Mouse (Mus musculus) hindbrain, embryonic 12.5 days (tissue): ENCODE results near the gene Polr2g. TPM values are rescaled to one million over a fixed set of nuclear protein-coding genes. Genes with fewer than 3 reads are reported as not detected.

Experiments used
- ATAC-seq: fragments of 200-750 bp; cut with Nextera tagmentation; 2 replicates; pipeline ENCODE4 v1.8.0; 2017; ENCODE audit warnings: moderate TSS enrichment; ENCODE audit not compliant: low FRiP score
- H3K27ac ChIP-seq: fragments of 300-500 bp; sonication (generic); 2 replicates; pipeline ENCODE4 v1.5.1; 2016; ENCODE audit warnings: mild to moderate bottlenecking
- H3K27me3 ChIP-seq: fragments of 300-500 bp; sonication (generic); 2 replicates; pipeline ENCODE4 v1.6.1; 2016; ENCODE audit warnings: mild to moderate bottlenecking
- H3K36me3 ChIP-seq: fragments of 300-500 bp; sonication (generic); 2 replicates; pipeline ENCODE4 v1.6.1; 2016; ENCODE audit warnings: mild to moderate bottlenecking
- H3K4me1 ChIP-seq: fragments of 300-500 bp; sonication (generic); 2 replicates; pipeline ENCODE4 v1.6.1; 2016
- H3K4me2 ChIP-seq: fragments of 300-500 bp; sonication (generic); replicated peaks from 2 replicates; pipeline ENCODE4 v1.6.1; 2016; ENCODE audit warnings: mild to moderate bottlenecking
- H3K4me3 ChIP-seq: fragments of 300-500 bp; sonication (generic); 2 replicates; pipeline ENCODE4 v1.5.1; 2016; ENCODE audit warnings: mild to moderate bottlenecking
- H3K9ac ChIP-seq: fragments of 300-500 bp; sonication (generic); 2 replicates; pipeline ENCODE4 v1.6.1; 2016; ENCODE audit warnings: mild to moderate bottlenecking, moderate library complexity
- H3K9me3 ChIP-seq: fragments of 300-500 bp; sonication (generic); replicated peaks from 2 replicates; pipeline ENCODE4 v1.6.1; 2016; ENCODE audit warnings: mild to moderate bottlenecking
- WGBS: fragments of 180-500 bp; shearing (Covaris S2); methylation state at CpG from one replicate; pipeline ENCODE4 v1.1.7; 2016; 5-methylcytosine and 5-hydroxymethylcytosine counted together
- polyA plus RNA-seq: library from polyadenylated mRNA; unstranded; fragments of >200 nt; fragmentation: Nextera tagmentation; extraction: Ambion mirVana; gene quantifications from 2 replicates; pipeline ENCODE4 v1.2.1, GENCODE M21; 2016

Gene Polr2g
- polyA plus RNA-seq, 1 experiment from 2014 or later, result 149 TPM

DNA sequence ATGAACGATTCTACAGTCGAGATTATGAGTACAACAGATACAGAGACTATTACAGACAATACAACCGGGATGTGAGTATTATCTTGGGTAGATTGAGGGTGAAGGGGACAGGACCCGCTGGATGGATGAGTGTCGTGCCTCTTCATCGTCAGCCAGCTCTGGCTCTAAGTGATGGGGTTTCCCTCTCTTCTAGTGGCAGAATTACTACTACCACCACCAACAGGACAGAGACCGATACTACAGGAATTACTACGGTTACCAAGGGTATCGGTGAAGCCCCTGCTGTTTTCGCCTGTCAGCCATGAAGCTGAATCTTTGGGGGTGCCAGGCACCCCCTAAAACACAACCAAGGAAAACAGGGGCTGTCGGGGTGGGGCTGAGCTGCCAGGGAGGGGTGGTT is 32.9 kb upstream of the Polr2g start:
- H3K4me1 ChIP-seq, result 0 out of 2 replicates have a peak, but pooled peaks cover 1% of the 10 kb centered on the region
- H3K4me3 ChIP-seq, result no peak overlapping the region
- H3K4me2 ChIP-seq, result no peak overlapping the region
- peaks cover 92% of the 10 kb centered on the region for H3K36me3 ChIP-seq
- WGBS, result 83% methylated on average over 11 of the region's 11 CpGs
- H3K27me3 ChIP-seq, result no peaks in the 10 kb centered on the region
- no peaks in the 10 kb centered on the region for H3K9me3 ChIP-seq
- H3K9ac ChIP-seq, result no peak overlapping the region
- H3K27ac ChIP-seq, result no peak overlapping the region
- ATAC-seq, result no peak

GRCm38 (mm10) chr19:8830664-8831063 is 32.3 kb upstream of the Polr2g start:
- Histone ChIP-seq H3K4me3 (no peak overlapping the region), H3K27ac (no peak overlapping the region), H3K4me1 (no peaks in the 10 kb centered on the region), H3K4me2 (no peak overlapping the region), H3K36me3 (peaks cover 93% of the 10 kb centered on the region), H3K9ac (no peak overlapping the region), H3K9me3 (no peaks in the 10 kb centered on the region), H3K27me3 (no peaks in the 10 kb centered on the region)
- no peak for ATAC-seq
- 93% methylated on average over 8 of the region's 8 CpGs for WGBS

GRCm38 (mm10) chr19:8829660-8830059 is 31.3 kb upstream of the Polr2g start, which contains the start of gene AC129217.1:
TSS of gene AC129217.1 (plus strand) at chr19:8829773.
- H3K36me3 ChIP-seq, result peaks cover 93% of the 10 kb centered on the region
- WGBS, result 92% methylated on average over 8 of the region's 8 CpGs

DNA sequence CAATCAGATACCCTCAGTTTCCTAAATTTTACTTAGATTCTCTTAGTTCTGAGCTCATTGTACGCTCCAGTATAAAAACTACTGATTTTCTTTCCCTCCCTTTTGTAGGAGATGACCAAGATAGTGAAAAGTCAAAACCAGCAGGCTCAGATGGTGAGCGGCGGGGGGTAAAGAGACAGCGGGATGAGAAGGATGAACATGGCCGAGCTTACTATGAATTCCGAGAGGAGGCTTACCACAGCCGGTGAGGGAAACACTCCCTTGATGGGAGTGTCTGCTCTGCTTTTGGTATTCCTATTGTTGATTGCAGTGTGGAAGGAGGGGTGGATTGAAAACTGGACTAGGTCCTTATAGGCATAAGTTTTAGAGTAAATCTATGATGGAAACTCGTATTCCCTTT is 24.3 kb upstream of the Polr2g start:
- H3K27me3 ChIP-seq, result no peaks in the 10 kb centered on the region
- H3K9ac ChIP-seq, result peak overlapping the region; percentile 98
- 69% methylated on average over 8 of the region's 8 CpGs for WGBS
- no peak overlapping the region for H3K27ac ChIP-seq
- H3K9me3 ChIP-seq, result no peaks in the 10 kb centered on the region
- peaks cover 46% of the 10 kb centered on the region for H3K36me3 ChIP-seq
- peaks cover 28% of the 10 kb centered on the region for H3K4me1 ChIP-seq
- no peak for ATAC-seq
- H3K4me3 ChIP-seq, result peak overlapping the region; percentile 98
- peak overlapping the region; percentile 97 for H3K4me2 ChIP-seq

More at GRCm38 (mm10) chr19:8829660-8830059, 31.3 kb upstream of the Polr2g start, which contains the start of gene AC129217.1:
- ATAC-seq, result no peak
- H3K4me1 ChIP-seq, result no peaks in the 10 kb centered on the region
- H3K27ac ChIP-seq, result no peak within 1 kb of the TSS
- no peak within 1 kb of the TSS for H3K9ac ChIP-seq
- no peak within 1 kb of the TSS for H3K4me2 ChIP-seq
- no peak within 1 kb of the TSS for H3K4me3 ChIP-seq
- no peaks in the 10 kb centered on the region for H3K9me3 ChIP-seq
- H3K27me3 ChIP-seq, result no peaks in the 10 kb centered on the region

- no peaks in the 10 kb centered on the region for H3K27me3 ChIP-seq
- WGBS, result 1% methylated on average over 7 of the region's 7 CpGs
- no peaks in the 10 kb centered on the region for H3K9me3 ChIP-seq
- H3K27ac ChIP-seq, result peak overlapping the region; percentile 99; the same call in 1 of the 2 replicates
- peaks cover 39% of the 10 kb centered on the region for H3K36me3 ChIP-seq
- peaks cover 40% of the 10 kb centered on the region for H3K4me1 ChIP-seq
- ATAC-seq, result no peak
- H3K4me2 ChIP-seq, result peak overlapping the region; percentile 97
- H3K9ac ChIP-seq, result peak overlapping the region; percentile 98
- peak overlapping the region; percentile 98 for H3K4me3 ChIP-seq
Measured at GRCm38 (mm10) chr19:8821146-8821545, 22.8 kb upstream of the Polr2g start.

DNA sequence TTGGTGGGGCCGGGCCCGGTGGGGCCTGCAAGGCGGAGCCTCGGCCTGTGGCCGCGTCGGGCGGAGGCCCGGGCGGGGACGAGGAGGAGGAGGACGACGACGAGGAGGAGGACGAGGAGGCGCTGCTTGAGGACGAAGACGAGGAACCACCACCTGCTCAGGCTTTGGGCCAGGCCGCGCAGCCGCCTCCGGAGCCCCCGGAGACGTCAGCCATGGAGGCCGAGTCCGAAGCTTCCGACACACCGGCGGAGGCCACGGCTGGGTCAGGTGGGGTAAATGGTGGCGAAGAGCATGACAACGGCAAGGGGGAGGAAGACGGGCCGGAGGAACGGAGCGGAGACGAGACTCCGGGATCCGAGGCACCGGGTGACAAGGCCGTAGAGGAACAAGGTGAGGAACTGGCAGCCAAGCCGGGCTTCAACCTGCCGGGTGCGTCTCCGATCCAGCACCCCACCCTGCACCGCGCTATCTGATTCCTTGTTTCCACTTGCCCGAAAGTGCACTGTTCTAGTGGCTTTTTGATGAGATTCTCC is 22.1 kb upstream of the Polr2g start:
- peak overlapping the region; percentile 98 for H3K9ac ChIP-seq
- peak overlapping the region; percentile 99 for H3K27ac ChIP-seq
- H3K9me3 ChIP-seq, result no peaks in the 10 kb centered on the region
- WGBS, result 1% methylated on average over 48 of the region's 48 CpGs
- peaks cover 36% of the 10 kb centered on the region for H3K36me3 ChIP-seq
- H3K4me2 ChIP-seq, result peak overlapping the region; percentile 97
- ATAC-seq, result peak; percentile 24
- H3K4me1 ChIP-seq, result peaks cover 44% of the 10 kb centered on the region
- peak overlapping the region; percentile 98 for H3K4me3 ChIP-seq
- no peaks in the 10 kb centered on the region for H3K27me3 ChIP-seq

GRCm38 (mm10) chr19:8819596-8820423 is 21.4 kb upstream of the Polr2g start, which contains the start of gene Hnrnpul2:
TSS of gene Hnrnpul2 (plus strand) at chr19:8820010.
- peaks cover 48% of the 10 kb centered on the region for H3K4me1 ChIP-seq
- no peaks in the 10 kb centered on the region for H3K27me3 ChIP-seq

DNA sequence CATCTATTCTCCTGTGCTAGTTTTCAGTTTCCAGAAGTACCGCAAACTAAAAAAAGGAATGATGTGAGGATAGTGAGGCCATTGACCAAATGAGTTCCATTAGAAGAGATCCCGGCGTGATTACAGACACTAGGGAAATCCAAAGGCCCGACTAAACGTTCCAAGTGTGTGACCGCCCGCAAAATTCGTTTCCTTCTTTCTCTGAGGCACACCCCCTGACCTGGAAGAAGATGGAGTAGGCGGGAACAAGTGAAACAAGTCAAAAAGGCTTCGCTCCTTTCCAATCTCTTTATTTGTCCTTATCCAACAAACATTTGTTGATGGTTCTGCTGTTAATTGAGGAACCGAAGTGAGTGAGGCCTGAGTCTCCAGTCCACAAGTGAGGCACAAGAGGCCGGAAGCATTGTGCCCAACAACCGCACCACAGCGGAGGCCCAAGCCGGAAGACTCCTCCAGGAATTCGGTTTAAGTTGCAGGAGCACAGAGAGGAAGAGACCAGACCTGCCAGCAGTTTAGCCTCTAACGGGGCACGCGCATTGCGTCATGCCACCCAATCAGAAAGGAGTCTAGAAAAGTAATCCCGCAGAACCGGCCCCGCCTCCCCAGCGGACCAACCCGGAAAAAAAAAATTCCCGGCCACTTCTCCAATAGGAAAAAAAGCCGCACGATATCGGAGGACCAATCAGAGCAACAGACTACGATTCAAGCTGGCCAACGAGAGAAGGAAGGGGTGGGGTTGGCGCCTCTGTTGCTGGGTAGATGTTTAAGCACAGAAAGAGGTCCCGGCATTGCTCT is 20.6 kb upstream of the Polr2g start, which contains the start of gene Ttc9c:
TSS of gene Ttc9c (minus strand) at position 533 of the 795 bp plus-strand sequence.
- peak; percentile 96 for ATAC-seq
- Histone ChIP-seq H3K4me3 (peak within 1 kb of the TSS; percentile 98), H3K9ac (peak within 1 kb of the TSS; percentile 98), H3K27ac (peak within 1 kb of the TSS; percentile 99), H3K9me3 (no peaks in the 10 kb centered on the region), H3K4me2 (peak within 1 kb of the TSS; percentile 97), H3K27me3 (no peaks in the 10 kb centered on the region), H3K4me1 (peaks cover 48% of the 10 kb centered on the region), H3K36me3 (peaks cover 34% of the 10 kb centered on the region)
- under 1% methylated on average over 33 of the region's 33 CpGs for WGBS

More at GRCm38 (mm10) chr19:8819596-8820423, 21.4 kb upstream of the Polr2g start, which contains the start of gene Hnrnpul2:
- ATAC-seq, result peak; percentile 97
- Histone ChIP-seq H3K36me3 (peaks cover 36% of the 10 kb centered on the region), H3K9me3 (no peaks in the 10 kb centered on the region), H3K4me3 (peak within 1 kb of the TSS; percentile 98), H3K4me2 (peak within 1 kb of the TSS; percentile 97), H3K9ac (peak within 1 kb of the TSS; percentile 98), H3K27ac (peak within 1 kb of the TSS; percentile 99)
- WGBS, result under 1% methylated on average over 82 of the region's 83 CpGs

GRCm38 (mm10) chr19:8818301-8818798 is 20.0 kb upstream of the Polr2g start:
- H3K9ac ChIP-seq, result peak overlapping the region; percentile 89
- peak overlapping the region; percentile 99 for H3K27ac ChIP-seq
- H3K36me3 ChIP-seq, result peaks cover 35% of the 10 kb centered on the region
- H3K4me2 ChIP-seq, result peak overlapping the region; percentile 97
- no peaks in the 10 kb centered on the region for H3K27me3 ChIP-seq
- H3K4me1 ChIP-seq, result peaks cover 48% of the 10 kb centered on the region
- no peak for ATAC-seq
- WGBS, result 36% methylated on average over 14 of the region's 14 CpGs
- no peaks in the 10 kb centered on the region for H3K9me3 ChIP-seq
- peak overlapping the region; percentile 98 for H3K4me3 ChIP-seq

DNA sequence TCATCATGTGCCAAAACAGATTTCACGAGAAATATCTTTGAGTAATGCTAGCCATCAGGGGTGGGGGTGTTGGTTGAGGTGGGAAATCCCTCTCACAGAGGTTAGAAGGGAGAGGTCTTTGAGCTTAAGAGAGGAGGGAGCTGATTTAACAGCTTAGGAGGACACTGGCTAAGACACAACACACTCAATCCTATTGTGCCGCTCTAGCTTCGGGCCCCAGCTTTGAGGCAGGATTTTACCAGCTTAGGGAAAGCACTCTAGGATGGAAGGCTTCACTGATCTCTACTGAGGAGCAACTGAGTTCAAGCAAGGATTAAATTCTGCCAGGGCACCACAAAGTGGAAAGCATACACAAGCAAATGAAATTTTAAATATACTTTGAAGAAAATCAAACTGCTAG is 18.6 kb upstream of the Polr2g start:
- Histone ChIP-seq H3K9ac (peak overlapping the region; percentile 37; the same call in 1 of the 2 replicates), H3K4me3 (no peak overlapping the region; the same call in 1 of the 2 replicates), H3K27ac (no peak overlapping the region), H3K4me2 (peak overlapping the region; percentile 23), H3K36me3 (peaks cover 41% of the 10 kb centered on the region), H3K9me3 (no peaks in the 10 kb centered on the region), H3K4me1 (peaks cover 34% of the 10 kb centered on the region), H3K27me3 (no peaks in the 10 kb centered on the region)
- ATAC-seq, result no peak
- 81% methylated on average over 3 of the region's 3 CpGs for WGBS

GRCm38 (mm10) chr19:8815812-8816211 is 17.4 kb upstream of the Polr2g start:
- Histone ChIP-seq H3K27ac (no peak overlapping the region), H3K9me3 (no peaks in the 10 kb centered on the region), H3K4me3 (no peak overlapping the region), H3K36me3 (peaks cover 49% of the 10 kb centered on the region), H3K4me1 (peaks cover 28% of the 10 kb centered on the region), H3K27me3 (no peaks in the 10 kb centered on the region), H3K9ac (no peak overlapping the region), H3K4me2 (no peak overlapping the region)
- no peak for ATAC-seq
- 81% methylated on average over 11 of the region's 11 CpGs for WGBS
